Mouse (Mus musculus) cortical plate, adult 2 months (tissue): Measurements from ENCODE around the gene Ankrd39. TPM values are rescaled to one million over a fixed set of nuclear protein-coding genes. Genes with fewer than 3 reads are reported as not detected.

ENCODE experiments used
- H3K27ac ChIP-seq: fragments of 200-500 bp; 2 replicates; pipeline ENCODE4 v1.5.1; 2012; ENCODE audit warnings: low read length, control low read depth, inconsistent platforms; ENCODE audit not compliant: insufficient read depth
- H3K4me1 ChIP-seq: fragments of 200-500 bp; 2 replicates; pipeline ENCODE4 v1.6.1; 2011; ENCODE audit warnings: low read length; ENCODE audit not compliant: control insufficient read depth, insufficient read depth
- H3K4me3 ChIP-seq: fragments of 200-500 bp; 2 replicates; pipeline ENCODE4 v1.5.1; 2011; ENCODE audit warnings: mild to moderate bottlenecking, low read length, control low read depth; ENCODE audit not compliant: insufficient read depth
- CTCF ChIP-seq: fragments of 200-500 bp; IDR thresholded peaks from 2 replicates; pipeline ENCODE4 v1.5.1; 2011; ENCODE audit warnings: mild to moderate bottlenecking, control low read depth, low read length; ENCODE audit not compliant: insufficient read depth; ENCODE audit errors: extremely low read depth
- POLR2A ChIP-seq: fragments of 200-500 bp; IDR thresholded peaks from 2 replicates; pipeline ENCODE4 v1.6.1; 2011; ENCODE audit warnings: mild to moderate bottlenecking, low read length, control low read depth; ENCODE audit not compliant: insufficient read depth; ENCODE audit errors: extremely low read depth
- polyA plus RNA-seq: library from polyadenylated mRNA; depleted of rRNA; stranded (reverse); fragments of >200 nt; gene quantifications from 2 replicates; pipeline ENCODE4 v1.2.3, GENCODE M21; 2012

Gene Ankrd39
- polyA plus RNA-seq, 1 experiment = 20.0 TPM

DNA sequence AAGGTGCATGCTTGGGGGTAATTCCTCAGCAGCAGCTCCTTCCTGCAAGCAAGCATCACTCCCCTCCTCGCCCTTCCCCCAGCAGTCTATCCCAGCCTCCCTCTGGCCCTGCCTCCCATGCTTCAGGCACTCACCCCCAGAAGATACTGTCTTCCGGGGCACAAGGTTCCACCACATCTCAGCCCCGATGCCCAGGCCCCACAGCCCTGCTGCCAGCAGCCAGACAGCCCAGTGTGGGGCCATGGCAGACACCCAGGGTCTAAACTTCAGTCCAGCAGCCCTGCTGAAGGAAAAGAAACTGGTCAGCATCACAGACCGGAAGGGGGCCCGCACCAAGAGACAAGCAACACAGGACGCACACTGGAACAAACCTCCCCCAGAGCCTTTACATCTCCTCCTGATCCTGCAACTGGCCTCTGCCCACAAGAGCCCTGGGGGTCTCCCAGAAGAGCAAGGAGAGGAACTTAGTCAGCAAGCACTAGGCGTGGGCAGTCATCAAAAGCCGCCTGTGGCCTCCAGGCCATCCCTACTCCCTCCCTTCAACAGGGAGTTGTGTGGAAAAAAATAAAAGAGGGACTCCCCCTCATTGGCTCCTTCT is 8.7 kb upstream of the Ankrd39 start:
- Histone ChIP-seq H3K4me3 (peak overlapping the region; percentile 73), H3K4me1 (peaks cover 4% of the 10 kb centered on the region; the same call in 1 of the 2 replicates)
- no peak for TF ChIP-seq POLR2A
- TF ChIP-seq CTCF = no peak

DNA sequence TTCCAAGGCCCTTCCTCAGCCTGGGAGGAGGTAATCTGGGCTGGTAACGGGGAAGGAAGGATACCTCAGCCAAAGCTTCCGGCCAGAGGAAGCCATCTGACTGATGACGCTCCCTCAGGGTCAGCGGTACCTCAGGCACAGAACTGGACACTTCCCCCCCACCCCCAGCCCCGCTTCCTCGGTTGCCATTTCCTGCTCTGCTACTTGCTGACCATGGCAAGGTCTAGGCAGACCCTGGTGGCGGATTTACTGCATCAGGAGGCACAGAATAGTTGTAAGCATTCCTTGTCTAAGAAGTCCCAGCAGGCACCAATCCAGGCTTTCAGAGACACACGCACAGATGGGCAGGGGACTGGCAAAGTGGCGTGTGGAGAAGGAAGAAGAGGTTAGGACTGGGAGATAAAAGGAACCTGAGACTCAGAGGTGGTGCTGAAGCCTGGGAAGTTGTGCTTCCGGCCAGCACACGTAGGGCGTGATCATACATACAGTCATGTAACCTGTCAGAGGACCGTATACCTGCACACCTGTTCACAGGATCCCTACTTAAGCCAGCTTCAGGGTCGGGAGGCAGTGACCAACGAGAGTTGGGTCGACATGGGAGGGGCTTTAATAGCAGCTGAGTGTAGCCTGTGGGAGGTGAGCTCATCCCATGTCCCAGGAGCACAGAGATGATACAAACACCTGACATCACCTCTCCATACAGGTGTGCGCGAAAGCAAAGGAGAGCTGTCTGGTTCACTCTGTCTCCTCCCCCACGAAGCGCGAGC is 7.6 kb upstream of the Ankrd39 start:
- peaks cover 4% of the 10 kb centered on the region; the same call in 1 of the 2 replicates for H3K4me1 ChIP-seq
- H3K4me3 ChIP-seq = no peak overlapping the region
- no peak overlapping the region for H3K27ac ChIP-seq
- TF ChIP-seq CTCF (no peak), POLR2A (no peak)

More for the DNA sequence above, 8.7 kb upstream of the Ankrd39 start:
- H3K27ac ChIP-seq = peak overlapping the region; percentile 67

DNA sequence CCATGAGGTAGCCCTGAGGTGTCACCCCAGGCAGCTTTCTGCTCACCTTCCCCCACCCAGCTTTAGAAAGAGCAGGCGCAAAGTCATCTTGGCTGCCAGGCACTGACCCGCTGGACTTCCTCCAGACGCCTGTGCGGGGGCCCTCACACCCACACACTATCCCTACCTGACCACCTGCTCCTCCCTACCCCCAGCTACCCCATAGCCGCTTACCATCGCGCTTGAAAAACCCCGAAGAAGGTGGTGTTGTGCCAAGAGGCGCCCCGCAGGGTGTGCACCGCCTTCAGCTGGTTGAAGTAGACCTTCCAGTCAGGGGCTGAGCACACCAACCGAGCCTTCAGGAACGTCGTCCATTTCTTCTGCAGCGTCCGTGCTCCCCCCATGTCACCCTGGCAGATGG is 5.3 kb upstream of the Ankrd39 start:
- peaks cover 4% of the 10 kb centered on the region; the same call in 1 of the 2 replicates for H3K4me1 ChIP-seq
- H3K4me3 ChIP-seq = no peak overlapping the region
- TF ChIP-seq POLR2A (no peak), CTCF (no peak)
- no peak overlapping the region for H3K27ac ChIP-seq

DNA sequence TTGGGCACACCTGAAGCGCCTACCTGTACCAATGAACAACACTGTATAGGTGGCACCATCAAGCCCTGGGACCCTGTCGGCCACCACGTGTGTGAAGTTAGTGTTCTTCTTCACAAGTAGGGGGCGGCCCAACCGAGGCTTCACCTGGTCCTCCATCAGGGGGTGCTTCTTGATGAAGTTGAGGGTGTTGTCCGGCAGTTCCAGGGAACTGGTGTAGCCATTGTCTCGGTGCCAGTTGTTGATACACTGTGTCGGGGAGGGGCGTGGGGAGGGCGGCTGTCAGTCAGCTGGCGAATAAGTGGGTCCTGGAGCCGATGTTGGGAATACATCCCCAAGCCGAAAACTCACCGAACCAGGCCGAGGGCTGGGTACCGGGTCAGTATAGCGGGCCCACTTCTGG is 4.7 kb upstream of the Ankrd39 start:
- Histone ChIP-seq H3K4me1 (peaks cover 4% of the 10 kb centered on the region; the same call in 1 of the 2 replicates), H3K4me3 (no peak overlapping the region), H3K27ac (no peak overlapping the region)
- TF ChIP-seq POLR2A (no peak), CTCF (no peak)

DNA sequence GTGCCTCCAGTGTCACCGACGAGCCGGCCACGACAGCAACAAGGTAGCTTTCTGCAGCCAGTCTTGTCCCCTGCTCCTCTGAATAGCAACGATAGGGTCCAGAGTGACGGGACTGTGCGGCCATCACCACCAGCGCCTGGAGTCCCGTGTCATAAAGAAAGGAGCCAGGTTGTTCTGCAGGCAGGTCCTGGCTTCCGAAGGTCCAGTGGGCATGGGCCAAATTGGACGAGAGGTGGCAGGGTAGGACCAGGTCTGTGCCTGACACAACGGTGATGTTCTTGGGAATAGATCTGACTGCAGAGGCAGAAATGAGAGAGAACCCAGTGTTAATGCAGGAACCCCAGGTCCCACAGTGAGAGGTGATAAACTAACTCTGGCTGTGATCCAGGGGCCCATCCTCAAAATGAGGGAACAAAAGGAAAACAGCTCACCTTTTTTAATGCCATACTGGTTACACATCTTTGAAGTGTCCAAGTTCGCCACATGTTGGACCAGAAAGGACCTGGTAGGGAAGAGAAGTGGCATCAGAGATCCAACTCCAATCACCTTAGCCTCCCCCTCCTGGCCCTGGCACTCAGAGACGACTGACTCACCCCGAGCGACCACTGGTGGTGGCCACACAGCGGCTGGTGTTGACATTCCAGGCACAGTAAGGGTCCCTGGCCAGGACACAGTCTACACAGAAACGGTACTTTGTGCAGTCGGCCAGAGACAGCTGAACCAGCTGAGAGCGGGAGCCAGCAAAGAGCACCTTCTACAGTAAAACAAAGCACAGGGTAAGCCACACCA is 3.0 kb upstream of the Ankrd39 start:
- no peak overlapping the region for H3K4me3 ChIP-seq
- peaks cover 4% of the 10 kb centered on the region; the same call in 1 of the 2 replicates for H3K4me1 ChIP-seq
- TF ChIP-seq CTCF (no peak), POLR2A (no peak)
- no peak overlapping the region for H3K27ac ChIP-seq

DNA sequence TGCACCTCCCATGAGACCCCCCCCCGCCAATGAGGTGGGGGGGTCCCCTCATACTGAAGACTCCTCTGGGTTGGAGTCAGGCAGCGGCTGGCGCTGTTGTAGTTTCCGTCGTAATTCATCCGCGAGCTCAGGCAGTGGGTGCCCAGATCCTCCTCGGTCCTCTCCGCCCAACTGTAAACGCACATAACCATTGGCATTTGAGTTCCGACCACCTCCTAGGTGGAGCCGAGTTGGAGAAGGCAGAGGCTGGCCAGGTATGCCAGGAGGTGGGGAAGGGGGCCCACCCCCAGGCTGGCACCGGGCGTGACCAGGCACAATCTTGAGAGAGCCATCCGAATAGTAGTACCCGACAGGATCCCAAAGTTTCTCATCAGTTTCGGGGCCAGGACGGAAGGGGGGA is 2.2 kb upstream of the Ankrd39 start:
- Histone ChIP-seq H3K4me3 (no peak overlapping the region), H3K4me1 (no peaks in the 10 kb centered on the region), H3K27ac (no peak overlapping the region)
- no peak for TF ChIP-seq CTCF
- no peak for TF ChIP-seq POLR2A

DNA sequence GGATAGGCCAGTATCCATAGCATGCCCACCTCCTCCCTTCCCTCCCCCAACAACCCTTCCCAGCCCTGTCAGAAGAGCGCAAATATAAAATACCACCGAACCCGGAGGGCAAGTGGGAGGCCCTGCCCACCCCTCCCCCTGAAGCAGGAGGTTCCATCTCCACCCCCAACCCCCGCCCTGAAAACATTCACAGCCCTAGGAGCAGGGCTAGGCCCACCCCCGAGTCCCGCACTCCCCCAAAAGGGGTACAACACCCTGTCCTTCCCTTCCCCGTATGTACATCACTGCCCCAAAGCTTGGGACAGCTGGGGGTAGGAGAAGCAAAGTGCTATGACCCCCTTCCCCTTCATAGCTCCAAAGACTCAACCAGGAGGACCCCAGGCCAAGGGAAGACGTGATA is 1.5 kb upstream of the Ankrd39 start:
- no peak for TF ChIP-seq CTCF
- TF ChIP-seq POLR2A = no peak
- H3K27ac ChIP-seq = no peak overlapping the region
- no peaks in the 10 kb centered on the region for H3K4me1 ChIP-seq
- H3K4me3 ChIP-seq = no peak overlapping the region

DNA sequence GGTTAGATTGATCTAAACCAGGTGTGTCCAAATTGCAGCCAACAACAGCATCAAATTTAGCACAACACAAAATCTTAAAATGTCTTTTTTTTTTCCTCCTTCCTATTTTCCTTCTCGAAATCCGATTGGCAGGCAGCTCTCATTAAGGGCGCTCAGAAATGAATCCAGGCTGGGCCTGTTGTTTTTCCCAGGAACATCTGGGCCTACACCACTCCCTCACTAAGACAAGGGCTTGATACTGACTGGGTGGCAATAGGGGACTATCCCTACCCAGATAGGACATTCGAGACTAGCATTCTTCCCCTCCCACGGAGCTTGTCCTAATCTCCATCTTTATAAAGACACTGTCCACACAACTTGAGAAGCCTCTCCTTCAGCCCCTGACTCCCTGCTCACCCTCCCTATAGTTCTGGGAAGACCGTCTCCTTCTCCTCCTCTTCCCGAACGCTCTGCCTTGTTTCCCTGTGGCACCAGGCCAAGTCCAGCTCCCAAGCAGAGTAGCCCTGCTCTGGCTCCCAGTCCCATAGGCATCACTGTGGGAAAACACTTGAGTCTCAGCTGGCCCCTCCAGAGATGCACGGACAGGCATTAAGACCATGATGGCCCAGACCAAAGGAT is 845 bp upstream of the Ankrd39 start:
- H3K4me3 ChIP-seq = no peak overlapping the region
- TF ChIP-seq POLR2A (no peak), CTCF (no peak)
- no peak overlapping the region for H3K27ac ChIP-seq
- no peaks in the 10 kb centered on the region for H3K4me1 ChIP-seq
